Mouse (Mus musculus) brain, embryonic 14.5 days (tissue): Measurements from ENCODE around the gene Gcdh.

Source experiments
- CTCF ChIP-seq: fragments of 200-500 bp; IDR thresholded peaks from 2 replicates; pipeline ENCODE4 v1.5.1; 2012; ENCODE audit warnings: inconsistent platforms, mild to moderate bottlenecking, moderate library complexity, borderline replicate concordance; ENCODE audit not compliant: insufficient read depth, insufficient read length; ENCODE audit errors: extremely low read depth
- POLR2A ChIP-seq: fragments of 200-500 bp; IDR thresholded peaks from 2 replicates; pipeline ENCODE4 v1.6.1; 2012; ENCODE audit warnings: mild to moderate bottlenecking, inconsistent platforms, borderline replicate concordance; ENCODE audit not compliant: poor library complexity, insufficient read depth, insufficient read length, severe bottlenecking; ENCODE audit errors: extremely low read depth

DNA sequence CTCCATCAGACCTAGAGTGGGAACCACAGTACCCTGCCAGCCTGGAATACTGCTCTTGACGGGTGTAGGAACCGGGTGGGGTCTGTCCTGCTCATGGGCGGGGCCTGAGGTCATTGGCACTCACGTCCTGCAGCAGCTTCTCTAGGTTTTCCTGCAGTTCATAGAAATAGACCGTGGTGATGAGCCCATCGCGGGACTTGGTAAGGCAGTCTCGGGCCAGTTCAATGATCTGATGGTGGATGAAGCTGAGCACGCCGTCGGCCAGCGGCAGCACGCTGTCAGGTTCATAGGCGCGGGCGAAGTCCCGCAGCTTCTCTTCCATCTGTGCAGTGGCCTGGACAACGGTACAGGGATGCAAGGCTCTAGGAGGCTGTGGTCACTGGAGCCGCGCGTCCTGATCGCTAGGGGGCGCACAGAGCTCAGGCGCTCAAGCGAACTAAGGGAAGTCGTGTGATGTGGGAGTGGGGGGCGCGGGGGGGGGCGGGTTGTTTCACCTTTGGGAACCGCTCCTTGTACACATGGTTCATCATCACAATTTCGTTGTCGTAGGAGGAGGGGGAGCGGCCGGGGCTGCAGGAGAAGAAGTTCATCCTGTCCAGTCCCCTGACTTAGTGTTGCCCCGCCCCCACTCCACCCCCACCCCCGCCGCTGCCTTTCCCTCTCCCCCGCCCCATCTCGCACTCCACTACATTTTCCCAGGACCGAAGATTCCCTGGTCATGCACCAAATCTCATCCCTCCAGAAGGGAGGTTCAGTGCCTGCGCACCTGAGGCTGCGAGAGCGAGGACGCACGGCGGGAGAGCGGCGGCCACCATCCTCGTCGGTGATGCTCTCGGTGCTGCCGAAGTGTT is 35.0 kb upstream of the Gcdh start:
- peak; percentile 82 for TF ChIP-seq CTCF
- no peak for TF ChIP-seq POLR2A
